Mouse (Mus musculus): ENCODE measurements around the gene Rgs6.

- no peak for TF ChIP-seq CTCF (IDR thresholded peaks at IDR 0.05; ENCODE audit: low read depth)
- no peak for TF ChIP-seq EP300 (optimal IDR thresholded peaks at IDR 0.05)
These were observed 405.8 kb downstream of the Rgs6 start for GRCm38 (mm10) chr12:82993905-82994304.

Data from stomach, postnatal 0 days (tissue).